Mouse (Mus musculus): ENCODE results near the gene Tas2r126. TPM values are rescaled to one million over a fixed set of nuclear protein-coding genes. Genes with fewer than 3 reads are reported as not detected.

Tas2r126 gene
- polyA plus RNA-seq (2012; rRNA removed): not detected in 2 replicates

GRCm38 (mm10) chr6:42434446-42434845 is at the start of gene Tas2r126:
Gene Tas2r126, plus strand, starts transcription at chr6:42434535.

GRCm38 (mm10) chr6:42399938-42400337 is 34.4 kb upstream of the Tas2r126 start, which contains the start of gene Tas2r143:
Gene Tas2r143, plus strand, starts transcription at chr6:42400238.

DNA sequence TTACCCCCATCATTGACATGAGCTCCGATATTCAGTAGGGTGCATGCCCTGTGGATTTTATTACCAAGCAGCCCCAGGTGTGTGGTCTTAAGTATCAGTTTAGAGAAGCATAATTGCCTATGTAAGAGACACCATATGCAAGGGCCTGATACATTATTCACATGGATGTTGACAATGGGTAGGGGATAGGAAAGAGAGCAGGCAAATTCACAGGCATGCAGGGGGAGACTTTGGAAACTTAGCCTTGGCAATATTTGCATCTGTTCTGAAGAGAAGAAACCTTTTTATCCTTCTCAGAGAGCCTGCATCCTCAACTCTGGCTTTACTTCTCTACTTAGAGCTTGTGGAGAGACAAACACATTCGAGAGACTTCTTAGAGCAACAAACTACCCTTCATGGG is 29.2 kb upstream of the Tas2r126 start, which contains the start of gene Tas2r135:
Gene Tas2r135 (plus strand): TSS at position 301 of the 400 bp plus-strand sequence.

GRCm38 (mm10) chr6:42465096-42465495 is 30.8 kb downstream of the Tas2r126 start, which contains the start of gene Olfr458:
Gene Olfr458, minus strand, starts transcription at chr6:42465196.

GRCm38 (mm10) chr6:42476235-42476634 is 41.9 kb downstream of the Tas2r126 start, which contains the start of gene Olfr457:
Gene Olfr457, minus strand, starts transcription at chr6:42476335.

Other genes starting within 250 kb of the Tas2r126 start
- gene Tas2r144, start 219.2 kb upstream of the Tas2r126 start, polyA plus RNA-seq (2012; rRNA removed): not detected in 2 replicates
- gene Gstk1, start 188.6 kb upstream of the Tas2r126 start, polyA plus RNA-seq (2012; rRNA removed): 11.7 and 18.3 TPM in 2 replicates
- gene Tmem139, start 172.6 kb upstream of the Tas2r126 start, polyA plus RNA-seq (2012; rRNA removed): 1.6 and 1.7 TPM in 2 replicates
- gene Casp2, start 169.6 kb upstream of the Tas2r126 start, polyA plus RNA-seq (2012; rRNA removed): 36.2 and 40.9 TPM in 2 replicates
- 0.23 and 0.29 TPM in 2 replicates for gene Clcn1, start 147.8 kb upstream of the Tas2r126 start, polyA plus RNA-seq (2012; rRNA removed)
- gene Fam131b, start 109.9 kb upstream of the Tas2r126 start, polyA plus RNA-seq (2012; rRNA removed): 0.63 and 0.67 TPM in 2 replicates
- 300 and 324 TPM in 2 replicates for gene Zyx, start 84.9 kb upstream of the Tas2r126 start, polyA plus RNA-seq (2012; rRNA removed)
- gene Epha1, start 61.3 kb upstream of the Tas2r126 start, polyA plus RNA-seq (2012; rRNA removed): 5.2 and 5.5 TPM in 2 replicates
- gene Tas2r143, start 34.3 kb upstream of the Tas2r126 start, polyA plus RNA-seq (2012; rRNA removed): 0.33 TPM in 1 of 2 replicates, not detected in the other
- gene Tas2r135, start 29.1 kb upstream of the Tas2r126 start, polyA plus RNA-seq (2012; rRNA removed): not detected in 2 replicates
- not detected in 2 replicates for gene Olfr458, start 30.7 kb downstream of the Tas2r126 start, polyA plus RNA-seq (2012; rRNA removed)
- gene Olfr457, start 41.8 kb downstream of the Tas2r126 start, polyA plus RNA-seq (2012; rRNA removed): not detected in 2 replicates
- not detected in 2 replicates for gene Olfr456, start 52.7 kb downstream of the Tas2r126 start, polyA plus RNA-seq (2012; rRNA removed)
- not detected in 2 replicates for gene Olfr455, start 113.1 kb downstream of the Tas2r126 start, polyA plus RNA-seq (2012; rRNA removed)
- not detected in 2 replicates for gene Tcaf3, start 163.2 kb downstream of the Tas2r126 start, polyA plus RNA-seq (2012; rRNA removed)
- gene Tcaf2, start 210.7 kb downstream of the Tas2r126 start, polyA plus RNA-seq (2012; rRNA removed): 3.1 and 3.4 TPM in 2 replicates